Mouse (Mus musculus) urinary bladder, adult 2 months (tissue): ENCODE data around the gene Zfp748. TPM values are rescaled to one million over a fixed set of nuclear protein-coding genes. Genes with fewer than 3 reads are reported as not detected.

Experiments used
- DNase-seq: peaks from one replicate; pipeline ENCODE4 v3.0.0; 2022; ENCODE audit warnings: low spot score
- polyA plus RNA-seq: library from polyadenylated mRNA; depleted of rRNA; stranded (reverse); fragments of >200 nt; gene quantifications from 2 replicates; pipeline ENCODE4 v1.2.3, GENCODE M21; 2012; rRNA removed

The Zfp748 gene
- 4.9 TPM in 2 replicates for polyA plus RNA-seq

- no peak for DNase-seq
Observed at GRCm38 (mm10) chr13:67553730-67554129, at the start of gene Zfp748. Gene Zfp748, minus strand, starts transcription at chr13:67553830.

GRCm38 (mm10) chr13:67572591-67573189 is 19.1 kb upstream of the Zfp748 start:
- DNase-seq = no peak

- peak; percentile 67 for DNase-seq
Observed at GRCm38 (mm10) chr13:67552505-67553346, 904 bp downstream of the Zfp748 start.

- DNase-seq = no peak
Observed at GRCm38 (mm10) chr13:67545941-67546340, 7.7 kb downstream of the Zfp748 start.

DNA sequence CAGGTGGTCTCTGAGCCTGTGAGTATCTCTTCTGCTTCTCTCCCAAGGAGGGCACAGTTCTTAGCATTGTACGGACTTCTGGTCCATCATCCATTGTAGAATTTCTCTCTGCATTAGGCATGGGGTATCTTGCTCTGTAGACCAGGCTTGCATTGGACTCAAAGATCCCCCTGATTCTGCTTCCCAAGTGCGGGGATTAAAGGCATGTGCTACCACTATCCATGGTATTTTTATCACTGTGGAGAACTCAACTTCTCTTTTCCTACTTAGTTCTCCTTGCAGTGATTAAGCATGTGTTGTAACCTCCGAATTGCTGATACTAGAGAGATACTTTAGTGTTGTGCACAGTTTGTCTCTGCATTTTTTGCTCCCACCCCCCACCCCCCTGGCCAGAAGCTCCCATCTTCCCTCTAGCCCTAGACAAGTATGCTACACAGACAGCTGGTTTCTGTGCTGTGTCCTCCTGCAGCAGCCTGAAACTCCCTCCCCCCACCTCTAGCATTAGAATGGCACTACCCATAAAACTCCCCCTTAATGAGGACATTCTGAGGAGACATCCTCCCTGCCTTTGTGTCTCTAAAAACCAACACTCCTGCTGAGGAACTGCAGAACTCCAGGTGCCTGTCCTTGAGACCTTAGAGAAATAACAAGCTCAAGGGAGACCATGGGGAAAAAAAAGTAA is 26.4 kb downstream of the Zfp748 start:
- DNase-seq = no peak

DNA sequence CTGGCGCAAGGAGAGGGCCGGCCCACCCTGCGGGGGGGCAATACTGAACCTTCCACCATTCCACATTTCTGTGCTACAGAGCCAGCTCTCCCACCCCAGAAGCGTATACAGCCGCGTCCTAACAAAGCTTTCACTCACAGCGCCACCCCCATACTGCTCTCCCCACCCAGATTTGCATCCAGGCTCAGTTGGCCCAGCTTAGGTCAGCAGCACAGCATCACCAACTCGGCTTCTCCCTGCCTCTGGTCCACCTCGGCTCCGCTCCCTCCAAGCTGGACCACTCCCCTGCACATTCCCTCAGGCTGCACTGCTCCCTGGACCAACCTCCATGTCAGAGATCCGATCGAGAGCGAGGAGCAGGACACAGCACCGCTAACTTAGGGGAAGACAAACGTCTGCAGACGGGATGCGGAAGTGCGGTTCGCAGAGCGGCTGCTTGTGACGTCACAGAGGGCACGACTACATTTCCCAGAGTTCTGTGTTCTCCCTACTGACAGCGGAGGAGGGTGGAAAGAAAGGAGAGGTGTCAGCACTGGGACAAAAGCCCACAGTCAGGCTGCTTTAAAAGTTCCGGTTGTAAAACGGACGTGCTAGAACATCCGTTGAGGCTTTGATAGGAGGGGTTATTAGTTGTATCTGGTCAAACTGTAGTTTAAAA is 27.7 kb downstream of the Zfp748 start, which contains the start of the genes Gm26965 and Zfp87:
TSS of gene Gm26965 (minus strand) at position 399 of the 658 bp plus-strand sequence.
TSS of gene Zfp87 (minus strand) at position 425 of the 658 bp plus-strand sequence.
- peak; percentile 67 for DNase-seq

GRCm38 (mm10) chr13:67500908-67501307 is 52.7 kb downstream of the Zfp748 start:
- DNase-seq = no peak

DNA sequence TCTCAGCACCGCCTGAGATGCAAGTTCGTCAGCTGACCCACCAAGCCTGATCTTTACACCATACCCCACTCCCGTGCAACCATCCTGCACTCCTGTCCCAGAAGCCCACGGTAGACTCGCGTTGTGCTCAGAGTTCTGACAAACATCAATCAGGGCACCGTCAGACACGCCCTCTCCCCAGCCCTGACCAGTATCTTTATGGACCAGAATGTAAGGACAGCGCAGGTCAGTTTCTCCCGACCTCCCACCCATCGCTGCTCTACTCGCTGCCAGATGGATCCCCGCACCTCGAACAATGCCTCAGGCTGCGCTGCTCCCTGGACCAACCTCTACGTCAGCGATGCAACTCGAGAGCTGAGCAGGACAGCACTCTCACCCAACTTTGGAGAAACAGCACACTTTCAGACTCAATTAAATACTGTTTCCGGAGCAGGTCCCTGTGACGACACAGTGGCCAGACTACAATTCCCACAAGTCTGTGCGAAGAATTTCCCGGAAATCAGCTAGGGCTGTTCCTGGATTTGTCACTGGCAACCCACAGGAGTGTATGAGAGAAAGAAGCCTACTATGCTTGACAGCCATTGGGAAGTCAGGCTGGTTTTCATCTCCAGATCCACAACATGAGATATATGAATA is 53.4 kb downstream of the Zfp748 start, which contains the start of gene Zfp58:
TSS of gene Zfp58 (minus strand) at position 472 of the 636 bp plus-strand sequence.
- peak; percentile 43 for DNase-seq

DNA sequence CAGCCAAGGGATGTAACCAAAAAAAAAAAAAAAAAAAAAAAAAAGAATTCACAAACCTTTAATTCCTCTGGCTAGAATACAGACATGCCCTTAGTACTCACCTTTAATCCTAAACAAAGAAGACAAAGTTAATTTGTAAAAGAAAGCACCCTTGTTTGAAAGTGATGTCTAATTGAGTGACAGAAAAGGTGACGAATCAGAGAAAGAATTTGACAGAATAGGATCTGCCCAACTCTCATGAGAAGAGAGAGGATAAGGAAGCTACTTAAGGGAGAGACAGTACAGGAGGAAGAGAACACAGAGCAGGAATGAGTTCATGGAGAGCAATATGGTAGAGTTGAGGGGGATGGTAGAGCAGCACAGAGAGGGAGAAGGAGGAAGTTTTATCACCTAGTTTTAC is 58.0 kb downstream of the Zfp748 start:
- no peak for DNase-seq

Other genes starting within 250 kb of the Zfp748 start
- gene Zfp457, start 247.3 kb downstream of the Zfp748 start, polyA plus RNA-seq = 1.8 and 2.4 TPM in 2 replicates
- gene Zfp595, start 221.3 kb downstream of the Zfp748 start, polyA plus RNA-seq = 5.4 and 5.5 TPM in 2 replicates
- gene Gm28044, start 193.3 kb downstream of the Zfp748 start, polyA plus RNA-seq = 0.43 and 0.47 TPM in 2 replicates
- 1.5 and 1.7 TPM in 2 replicates for gene Zfp953, start 193.2 kb downstream of the Zfp748 start, polyA plus RNA-seq
- 0.32 and 0.45 TPM in 2 replicates for gene Gm28041, start 178.1 kb downstream of the Zfp748 start, polyA plus RNA-seq
- 0.73 and 1.0 TPM in 2 replicates for gene Zfp456, start 178.0 kb downstream of the Zfp748 start, polyA plus RNA-seq
- gene Zfp429, start 154.0 kb downstream of the Zfp748 start, polyA plus RNA-seq = 7.6 and 8.3 TPM in 2 replicates
- 2.5 and 2.6 TPM in 2 replicates for gene Zfp459, start 132.4 kb downstream of the Zfp748 start, polyA plus RNA-seq
- gene Zfp874a, start 102.2 kb downstream of the Zfp748 start, polyA plus RNA-seq = 7.0 TPM in 2 replicates
- gene Zfp874b, start 69.6 kb downstream of the Zfp748 start, polyA plus RNA-seq = 7.3 and 8.7 TPM in 2 replicates
- gene Zfp58, start 53.3 kb downstream of the Zfp748 start, polyA plus RNA-seq = 6.5 and 6.9 TPM in 2 replicates
- 0.08 TPM in 1 of 2 replicates, not detected in the other for gene Gm26965, start 27.7 kb downstream of the Zfp748 start, polyA plus RNA-seq
- gene Zfp87, start 27.7 kb downstream of the Zfp748 start, polyA plus RNA-seq = 20.8 and 23.6 TPM in 2 replicates
- gene Zfp729b, start 55.9 kb upstream of the Zfp748 start, polyA plus RNA-seq = 3.9 and 4.4 TPM in 2 replicates
- not detected in 2 replicates for gene Gm49345, start 83.9 kb upstream of the Zfp748 start, polyA plus RNA-seq
- gene Zfp729a, start 84.0 kb upstream of the Zfp748 start, polyA plus RNA-seq = 4.4 and 5.4 TPM in 2 replicates
- 7.4 and 7.7 TPM in 2 replicates for gene Zfp738, start 133.2 kb upstream of the Zfp748 start, polyA plus RNA-seq
- gene Zfp65, start 175.3 kb upstream of the Zfp748 start, polyA plus RNA-seq = 5.8 and 6.5 TPM in 2 replicates
- gene Zfp85, start 201.4 kb upstream of the Zfp748 start, polyA plus RNA-seq = 3.7 and 4.1 TPM in 2 replicates
- gene Zfp493, start 225.9 kb upstream of the Zfp748 start, polyA plus RNA-seq = 2.2 and 2.3 TPM in 2 replicates